Mouse (Mus musculus): ENCODE results near the gene Tbce. TPM values are rescaled to one million over a fixed set of nuclear protein-coding genes. Genes with fewer than 3 reads are reported as not detected.

The Tbce gene
- polyA plus RNA-seq, 2 experiments = 54.7 to 116 TPM

DNA sequence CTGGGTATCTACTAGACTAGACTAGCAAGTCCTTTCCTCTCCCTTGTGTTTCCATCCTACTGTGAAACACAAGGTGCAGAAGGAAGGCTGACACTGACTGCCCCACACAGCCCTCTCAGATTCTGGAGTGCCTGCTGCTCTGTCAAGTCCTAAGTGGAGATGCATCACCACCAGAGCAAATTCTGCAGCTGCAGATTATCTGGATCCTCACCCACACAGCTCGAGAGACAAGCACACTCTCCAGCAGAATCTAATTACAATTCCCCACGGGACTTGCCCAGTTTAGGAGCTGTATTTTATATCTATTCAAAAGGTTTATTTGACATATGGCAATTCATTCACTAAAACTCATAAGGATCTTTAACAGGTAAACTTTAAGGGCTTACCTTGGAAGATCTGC lies 33.4 kb downstream of the Tbce start:
- no peaks in the 10 kb centered on the region for H3K27me3 ChIP-seq (ENCODE audit: control insufficient read depth, insufficient read depth, low read length)
- WGBS = 55% methylated on average over 2 of the region's 2 CpGs
- no peak overlapping the region for H3K9ac ChIP-seq (ENCODE audit: low read depth, low read length, severe bottlenecking)
- H3K36me3 ChIP-seq (ENCODE audit: control insufficient read depth, insufficient read depth, low read length) = peaks cover 61% of the 10 kb centered on the region
- no peak overlapping the region for H3K27ac ChIP-seq (replicated peaks; ENCODE audit: low read depth, low read length)
- no peaks in the 10 kb centered on the region for H3K9me3 ChIP-seq (ENCODE audit: control insufficient read depth, low read length)
- ATAC-seq (ENCODE audit: low FRiP score, low read depth) = no peak
- no peak for DNase-seq (ENCODE audit: low spot score)
- no peaks in the 10 kb centered on the region for H3K4me1 ChIP-seq (ENCODE audit: control insufficient read depth, insufficient read depth, low read length)
- no peak overlapping the region for H3K4me3 ChIP-seq (replicated peaks; ENCODE audit: low read length)
- no peak for TF ChIP-seq POLR2A (IDR thresholded peaks at IDR 0.05; ENCODE audit: borderline replicate concordance, extremely low read depth, insufficient read depth, insufficient read length)
- no peak overlapping the region for H3K4me2 ChIP-seq (replicated peaks; ENCODE audit: low read depth, low read length, severe bottlenecking)

DNA sequence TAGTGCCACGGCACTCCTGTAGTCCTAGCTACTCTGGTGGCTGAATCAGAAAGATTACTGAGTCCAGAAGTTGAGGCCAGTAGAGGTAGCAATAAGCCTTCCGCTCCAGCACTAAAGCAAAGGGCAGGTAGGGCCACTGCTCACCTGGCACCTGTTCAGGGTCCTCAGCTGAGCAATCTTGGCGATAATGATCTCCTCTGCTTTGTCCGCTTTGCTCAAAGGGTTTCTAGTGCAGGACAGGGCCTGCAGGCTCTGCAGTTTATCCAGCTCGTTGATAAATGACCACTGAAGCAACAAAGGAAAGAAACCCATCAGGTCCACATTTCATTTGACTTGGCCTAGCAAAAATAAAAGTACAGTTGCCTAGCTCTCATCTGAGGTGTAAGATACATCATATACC lies 34.4 kb downstream of the Tbce start:
- WGBS = 90% methylated on average over 5 of the region's 5 CpGs
- DNase-seq (ENCODE audit: low spot score) = no peak
- H3K36me3 ChIP-seq (ENCODE audit: control insufficient read depth, insufficient read depth, low read length) = peaks cover 66% of the 10 kb centered on the region
- TF ChIP-seq POLR2A (IDR thresholded peaks at IDR 0.05; ENCODE audit: borderline replicate concordance, extremely low read depth, insufficient read depth, insufficient read length) = no peak
- no peaks in the 10 kb centered on the region for H3K27me3 ChIP-seq (ENCODE audit: control insufficient read depth, insufficient read depth, low read length)
- no peaks in the 10 kb centered on the region for H3K9me3 ChIP-seq (ENCODE audit: control insufficient read depth, low read length)
- no peak overlapping the region for H3K4me3 ChIP-seq (replicated peaks; ENCODE audit: low read length)
- no peaks in the 10 kb centered on the region for H3K4me1 ChIP-seq (ENCODE audit: control insufficient read depth, insufficient read depth, low read length)
- no peak overlapping the region for H3K4me2 ChIP-seq (replicated peaks; ENCODE audit: low read depth, low read length, severe bottlenecking)
- H3K27ac ChIP-seq (replicated peaks; ENCODE audit: low read depth, low read length) = no peak overlapping the region
- H3K9ac ChIP-seq (ENCODE audit: low read depth, low read length, severe bottlenecking) = no peak overlapping the region
- no peak for ATAC-seq (ENCODE audit: low FRiP score, low read depth)

DNA sequence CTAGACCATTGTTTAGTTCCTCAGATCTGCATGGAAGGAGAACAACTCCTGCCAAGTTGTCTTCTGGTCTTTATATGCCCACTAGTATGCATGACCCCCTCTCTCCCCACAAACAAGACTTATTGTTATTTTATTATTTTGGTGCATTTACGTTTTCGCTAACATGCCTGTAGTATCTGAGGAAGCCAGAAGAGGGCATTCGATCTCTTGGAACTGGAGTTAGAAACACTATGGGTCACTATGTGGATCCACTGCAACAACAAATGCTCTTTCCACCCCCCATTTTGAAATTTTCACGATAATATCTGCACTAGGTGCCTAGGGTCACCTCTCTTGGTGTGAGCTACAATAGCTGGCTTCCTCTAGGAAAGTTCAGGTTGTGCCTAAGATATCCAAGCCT lies 35.4 kb downstream of the Tbce start:
- no peaks in the 10 kb centered on the region for H3K27me3 ChIP-seq (ENCODE audit: control insufficient read depth, insufficient read depth, low read length)
- 75% methylated on average over 4 of the region's 4 CpGs for WGBS
- no peaks in the 10 kb centered on the region for H3K9me3 ChIP-seq (ENCODE audit: control insufficient read depth, low read length)
- ATAC-seq (ENCODE audit: low FRiP score, low read depth) = no peak
- H3K4me3 ChIP-seq (replicated peaks; ENCODE audit: low read length) = no peak overlapping the region
- no peak overlapping the region for H3K27ac ChIP-seq (replicated peaks; ENCODE audit: low read depth, low read length)
- no peaks in the 10 kb centered on the region for H3K4me1 ChIP-seq (ENCODE audit: control insufficient read depth, insufficient read depth, low read length)
- no peak for DNase-seq (ENCODE audit: low spot score)
- no peak overlapping the region for H3K4me2 ChIP-seq (replicated peaks; ENCODE audit: low read depth, low read length, severe bottlenecking)
- peaks cover 67% of the 10 kb centered on the region for H3K36me3 ChIP-seq (ENCODE audit: control insufficient read depth, insufficient read depth, low read length)
- H3K9ac ChIP-seq (ENCODE audit: low read depth, low read length, severe bottlenecking) = no peak overlapping the region
- no peak for TF ChIP-seq POLR2A (IDR thresholded peaks at IDR 0.05; ENCODE audit: borderline replicate concordance, extremely low read depth, insufficient read depth, insufficient read length)

DNA sequence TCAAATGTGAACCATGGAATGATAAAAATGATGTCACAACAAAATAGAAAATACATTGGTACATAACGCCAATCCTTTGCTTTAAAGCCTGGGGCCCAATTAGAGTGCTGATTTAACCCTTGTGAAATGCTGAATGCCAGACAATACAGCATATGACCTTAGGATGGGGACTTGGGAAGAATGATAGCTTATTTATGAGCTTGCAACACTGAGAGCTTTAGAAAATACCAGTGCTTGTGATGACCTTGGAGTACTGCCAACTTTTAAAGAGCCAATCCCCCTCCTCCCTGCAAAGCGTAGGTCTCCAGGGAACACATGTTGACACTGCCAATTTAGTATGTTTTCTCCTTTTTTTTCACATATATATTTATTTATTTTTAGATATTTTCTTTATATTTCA lies 36.7 kb downstream of the Tbce start:
- Histone ChIP-seq H3K4me1 (ENCODE audit: control insufficient read depth, insufficient read depth, low read length) (no peaks in the 10 kb centered on the region), H3K9ac (ENCODE audit: low read depth, low read length, severe bottlenecking) (no peak overlapping the region), H3K4me2 (replicated peaks; ENCODE audit: low read depth, low read length, severe bottlenecking) (no peak overlapping the region), H3K4me3 (replicated peaks; ENCODE audit: low read length) (no peak overlapping the region), H3K27me3 (ENCODE audit: control insufficient read depth, insufficient read depth, low read length) (no peaks in the 10 kb centered on the region), H3K36me3 (ENCODE audit: control insufficient read depth, insufficient read depth, low read length) (peaks cover 71% of the 10 kb centered on the region), H3K27ac (replicated peaks; ENCODE audit: low read depth, low read length) (no peak overlapping the region), H3K9me3 (ENCODE audit: control insufficient read depth, low read length) (no peaks in the 10 kb centered on the region)
- no peak for TF ChIP-seq POLR2A (IDR thresholded peaks at IDR 0.05; ENCODE audit: borderline replicate concordance, extremely low read depth, insufficient read depth, insufficient read length)
- ATAC-seq (ENCODE audit: low FRiP score, low read depth) (no peak), DNase-seq (ENCODE audit: low spot score) (no peak)
- 77% methylated on average over 2 of the region's 2 CpGs for WGBS

DNA sequence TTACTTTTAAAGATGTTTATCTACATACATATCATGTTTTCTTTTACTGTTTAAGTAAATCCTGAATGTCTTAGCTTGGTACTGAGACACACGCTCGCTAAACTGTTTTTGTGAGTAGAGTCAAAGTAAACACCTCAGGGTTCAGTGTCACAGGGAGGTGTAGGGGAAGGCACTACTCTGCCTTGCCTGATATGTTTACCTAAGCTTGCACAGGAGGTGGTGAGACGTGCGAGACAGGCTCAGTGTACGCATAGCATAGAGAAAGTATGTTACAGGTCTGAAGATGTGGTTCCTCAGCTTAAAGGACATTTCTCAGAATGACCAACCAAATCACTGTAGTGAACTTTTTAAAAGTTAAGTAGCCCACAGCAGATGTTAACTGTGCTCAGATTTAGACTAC lies 42.0 kb downstream of the Tbce start:
- no peak for TF ChIP-seq POLR2A (IDR thresholded peaks at IDR 0.05; ENCODE audit: borderline replicate concordance, extremely low read depth, insufficient read depth, insufficient read length)
- Histone ChIP-seq H3K9ac (ENCODE audit: low read depth, low read length, severe bottlenecking) (no peak overlapping the region), H3K27ac (replicated peaks; ENCODE audit: low read depth, low read length) (no peak overlapping the region), H3K36me3 (ENCODE audit: control insufficient read depth, insufficient read depth, low read length) (peaks cover 84% of the 10 kb centered on the region), H3K9me3 (ENCODE audit: control insufficient read depth, low read length) (no peaks in the 10 kb centered on the region), H3K4me1 (ENCODE audit: control insufficient read depth, insufficient read depth, low read length) (no peaks in the 10 kb centered on the region), H3K4me3 (replicated peaks; ENCODE audit: low read length) (no peak overlapping the region), H3K4me2 (replicated peaks; ENCODE audit: low read depth, low read length, severe bottlenecking) (no peak overlapping the region), H3K27me3 (ENCODE audit: control insufficient read depth, insufficient read depth, low read length) (no peaks in the 10 kb centered on the region)
- ATAC-seq (ENCODE audit: low FRiP score, low read depth) (no peak), DNase-seq (ENCODE audit: low spot score) (no peak)
- WGBS = 91% methylated on average over 5 of the region's 5 CpGs

DNA sequence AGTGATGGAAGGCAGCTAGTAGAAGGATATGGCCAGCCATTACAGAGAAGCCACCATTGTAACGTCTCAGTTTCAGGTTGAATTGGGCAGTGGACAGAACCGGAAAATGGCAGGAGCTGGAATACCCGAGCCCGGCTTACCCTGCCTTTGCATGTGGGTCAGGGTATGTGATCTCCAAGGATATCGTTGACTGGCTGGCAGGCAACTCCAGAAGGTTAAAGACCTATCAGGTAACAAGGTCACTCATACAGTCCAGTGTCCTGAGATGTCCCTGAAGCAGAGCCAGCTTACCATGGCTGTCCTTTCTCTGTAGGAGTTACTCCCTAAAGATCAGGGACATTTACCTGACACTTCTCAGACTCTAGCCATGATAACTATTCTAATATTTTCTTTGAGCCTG lies 44.4 kb downstream of the Tbce start:
- Histone ChIP-seq H3K27ac (replicated peaks; ENCODE audit: low read depth, low read length) (no peak overlapping the region), H3K36me3 (ENCODE audit: control insufficient read depth, insufficient read depth, low read length) (peaks cover 68% of the 10 kb centered on the region), H3K9ac (ENCODE audit: low read depth, low read length, severe bottlenecking) (no peak overlapping the region), H3K4me1 (ENCODE audit: control insufficient read depth, insufficient read depth, low read length) (no peaks in the 10 kb centered on the region), H3K4me2 (replicated peaks; ENCODE audit: low read depth, low read length, severe bottlenecking) (no peak overlapping the region), H3K9me3 (ENCODE audit: control insufficient read depth, low read length) (no peaks in the 10 kb centered on the region), H3K27me3 (ENCODE audit: control insufficient read depth, insufficient read depth, low read length) (no peaks in the 10 kb centered on the region), H3K4me3 (replicated peaks; ENCODE audit: low read length) (no peak overlapping the region)
- TF ChIP-seq POLR2A (IDR thresholded peaks at IDR 0.05; ENCODE audit: borderline replicate concordance, extremely low read depth, insufficient read depth, insufficient read length) = no peak
- 83% methylated on average over 5 of the region's 5 CpGs for WGBS
- DNase-seq (ENCODE audit: low spot score) = no peak
- no peak for ATAC-seq (ENCODE audit: low FRiP score, low read depth)
